Mouse (Mus musculus) lung, embryonic 16.5 days (tissue): ENCODE results near the gene Gigyf2. TPM values are rescaled to one million over a fixed set of nuclear protein-coding genes. Genes with fewer than 3 reads are reported as not detected.

Experiments
- ATAC-seq: fragments of 200-750 bp; cut with Nextera tagmentation; 2 replicates; pipeline ENCODE4 v1.8.0; 2017; ENCODE audit warnings: low read depth, mild to moderate bottlenecking, moderate library complexity
- H3K27ac ChIP-seq: fragments of 300-500 bp; sonication (generic); 2 replicates; pipeline ENCODE4 v1.5.1; 2014; ENCODE audit warnings: mild to moderate bottlenecking, control low read depth, low read length
- H3K27me3 ChIP-seq: fragments of 300-500 bp; sonication (generic); 2 replicates; pipeline ENCODE4 v1.6.1; 2014; ENCODE audit warnings: low read depth, low read length, mixed read lengths; ENCODE audit not compliant: control insufficient read depth, insufficient read depth
- H3K36me3 ChIP-seq: fragments of 300-500 bp; sonication (generic); 2 replicates; pipeline ENCODE4 v1.6.1; 2014; ENCODE audit warnings: low read length; ENCODE audit not compliant: control insufficient read depth, insufficient read depth
- H3K4me1 ChIP-seq: fragments of 300-500 bp; sonication (generic); replicated peaks from 2 replicates; pipeline ENCODE4 v1.6.1; 2014; ENCODE audit warnings: low read length, mixed read lengths; ENCODE audit not compliant: control insufficient read depth, insufficient read depth
- H3K4me2 ChIP-seq: fragments of 300-500 bp; sonication (generic); 2 replicates; pipeline ENCODE4 v1.6.1; 2014; ENCODE audit warnings: low read depth, low read length, control low read depth
- H3K4me3 ChIP-seq: fragments of 300-500 bp; sonication (generic); 2 replicates; pipeline ENCODE4 v1.5.1; 2014; ENCODE audit warnings: mild to moderate bottlenecking, low read length, control low read depth
- H3K9ac ChIP-seq: fragments of 300-500 bp; sonication (generic); 2 replicates; pipeline ENCODE4 v1.6.1; 2014; ENCODE audit warnings: low read length, control low read depth
- H3K9me3 ChIP-seq: fragments of 300-500 bp; sonication (generic); 2 replicates; pipeline ENCODE4 v1.6.1; 2016; ENCODE audit warnings: low read length; ENCODE audit not compliant: control insufficient read depth
- WGBS: fragments of 180-500 bp; shearing (Covaris S2); extraction: QIAGEN DNeasy Blood & Tissue Kit; methylation state at CpG from one replicate; pipeline ENCODE4 v1.1.7; 2014; 5-methylcytosine and 5-hydroxymethylcytosine counted together
- polyA plus RNA-seq: library from polyadenylated mRNA; unstranded; fragments of >200 nt; fragmentation: Nextera tagmentation; extraction: Ambion mirVana; gene quantifications from 2 replicates; pipeline ENCODE4 v1.2.1, GENCODE M21; 2015

The Gigyf2 gene
- polyA plus RNA-seq, 1 experiment from 2014 or later: 47.2 TPM

DNA sequence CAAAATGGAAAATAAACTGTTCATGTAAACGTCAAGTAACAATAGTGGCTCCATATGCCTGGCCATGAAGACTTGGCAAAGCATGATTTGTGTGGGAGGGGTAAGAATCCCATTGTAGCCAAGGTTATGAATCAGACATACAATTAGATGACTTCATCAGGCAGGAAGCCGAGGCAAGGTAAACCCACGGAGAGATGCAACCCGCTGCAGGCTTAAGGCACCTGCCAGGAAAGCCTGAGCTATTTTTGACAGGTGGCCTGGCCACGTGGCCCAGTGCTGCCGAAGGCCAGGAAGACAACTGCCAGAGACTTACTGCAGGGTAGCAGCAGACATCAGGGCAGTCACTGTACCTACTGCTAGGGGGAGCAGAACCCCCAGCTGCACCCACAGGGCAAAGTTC lies 159.6 kb downstream of the Gigyf2 start:
- Histone ChIP-seq H3K27me3 (no peaks in the 10 kb centered on the region), H3K36me3 (no peaks in the 10 kb centered on the region), H3K9ac (no peak overlapping the region), H3K9me3 (no peaks in the 10 kb centered on the region), H3K27ac (no peak overlapping the region), H3K4me3 (no peak overlapping the region), H3K4me2 (no peak overlapping the region), H3K4me1 (no peaks in the 10 kb centered on the region)
- ATAC-seq: no peak
- WGBS: 43% methylated on average over 6 of the region's 6 CpGs

DNA sequence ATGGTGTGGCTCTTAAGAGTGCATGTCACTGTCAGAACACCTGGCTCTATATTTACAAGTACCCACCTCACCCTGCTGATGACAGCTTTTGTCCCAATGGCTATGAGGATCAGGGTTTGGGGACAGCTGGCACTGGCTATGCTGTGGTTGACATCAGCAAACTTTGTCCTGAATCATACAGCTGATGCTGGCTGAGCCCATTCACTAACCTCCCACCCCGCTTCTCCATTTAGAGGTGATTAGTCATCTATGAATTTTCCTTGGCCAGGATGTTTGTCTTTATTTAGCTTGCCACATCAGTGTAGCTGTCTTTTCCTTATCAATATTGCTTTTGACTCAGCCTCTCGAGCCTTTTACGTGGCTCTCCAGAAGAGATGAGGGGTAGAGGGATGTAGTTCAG lies 165.5 kb downstream of the Gigyf2 start:
- no peaks in the 10 kb centered on the region for H3K9me3 ChIP-seq
- 59% methylated on average over 3 of the region's 3 CpGs for WGBS
- H3K4me3 ChIP-seq: no peak overlapping the region
- H3K27ac ChIP-seq: no peak overlapping the region
- ATAC-seq: no peak
- no peaks in the 10 kb centered on the region for H3K4me1 ChIP-seq
- no peaks in the 10 kb centered on the region for H3K27me3 ChIP-seq
- no peaks in the 10 kb centered on the region for H3K36me3 ChIP-seq
- H3K9ac ChIP-seq: no peak overlapping the region
- no peak overlapping the region for H3K4me2 ChIP-seq

DNA sequence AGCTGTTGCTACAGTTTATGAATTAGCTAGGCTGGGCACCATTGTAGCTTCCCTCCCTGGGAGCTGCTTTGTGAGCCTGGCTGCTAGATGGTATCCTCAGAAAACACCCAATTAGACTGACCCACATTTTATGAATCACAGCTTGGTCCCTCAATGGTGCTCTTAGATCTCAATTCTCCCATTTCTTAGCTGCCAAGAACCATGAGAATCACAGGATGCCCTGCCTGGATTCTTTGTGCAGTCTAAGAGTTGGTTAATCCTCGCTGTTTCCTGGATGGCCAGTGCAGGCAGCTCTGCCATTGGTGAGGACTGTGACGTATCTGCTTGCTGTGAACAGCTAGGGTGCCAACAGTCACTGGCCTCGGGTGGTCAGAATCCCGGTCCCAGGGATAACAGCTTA lies 166.7 kb downstream of the Gigyf2 start:
- Histone ChIP-seq H3K4me2 (no peak overlapping the region), H3K4me1 (no peaks in the 10 kb centered on the region), H3K4me3 (no peak overlapping the region), H3K27me3 (no peaks in the 10 kb centered on the region), H3K9me3 (no peaks in the 10 kb centered on the region), H3K9ac (no peak overlapping the region), H3K27ac (no peak overlapping the region), H3K36me3 (no peaks in the 10 kb centered on the region)
- no peak for ATAC-seq
- WGBS: 67% methylated on average over 4 of the region's 4 CpGs

Other genes with a start within 250 kb of the Gigyf2 start
- gene Alppl2, start 237.1 kb upstream of the Gigyf2 start, polyA plus RNA-seq: not detected in 2 replicates
- gene Alpi, start 225.4 kb upstream of the Gigyf2 start, polyA plus RNA-seq: 0.18 TPM in 1 of 2 replicates, not detected in the other
- not detected in 2 replicates for gene Akp3, start 202.0 kb upstream of the Gigyf2 start, polyA plus RNA-seq
- 0.92 and 0.94 TPM in 2 replicates for gene Ecel1, start 170.5 kb upstream of the Gigyf2 start, polyA plus RNA-seq
- gene Prss56, start 143.7 kb upstream of the Gigyf2 start, polyA plus RNA-seq: 0.09 TPM in 1 of 2 replicates, not detected in the other
- gene Chrnd, start 136.4 kb upstream of the Gigyf2 start, polyA plus RNA-seq: 0.26 and 0.48 TPM in 2 replicates
- gene Chrng, start 122.3 kb upstream of the Gigyf2 start, polyA plus RNA-seq: 0.43 and 1.4 TPM in 2 replicates
- 141 and 146 TPM in 2 replicates for gene Eif4e2, start 113.1 kb upstream of the Gigyf2 start, polyA plus RNA-seq
- 0.31 and 0.65 TPM in 2 replicates for gene Efhd1, start 62.6 kb upstream of the Gigyf2 start, polyA plus RNA-seq
- gene Kcnj13, start 67.7 kb downstream of the Gigyf2 start, polyA plus RNA-seq: 7.6 and 10.1 TPM in 2 replicates
- gene Snorc, start 143.3 kb downstream of the Gigyf2 start, polyA plus RNA-seq: 0.36 and 1.0 TPM in 2 replicates
- 4.4 and 5.4 TPM in 2 replicates for gene Neu2, start 182.9 kb downstream of the Gigyf2 start, polyA plus RNA-seq
- gene Ngef, start 246.9 kb downstream of the Gigyf2 start, polyA plus RNA-seq: 5.6 TPM in 2 replicates